Mouse (Mus musculus) lung, embryonic 14.5 days (tissue): ENCODE results near the gene Pnkp. TPM values are rescaled to one million over a fixed set of nuclear protein-coding genes. Genes with fewer than 3 reads are reported as not detected.

Experiments used
- ATAC-seq: fragments of 200-750 bp; cut with Nextera tagmentation; 2 replicates; pipeline ENCODE4 v1.8.0; 2017; ENCODE audit warnings: mild to moderate bottlenecking, moderate TSS enrichment, moderate library complexity; ENCODE audit not compliant: insufficient read depth
- DNase-seq: peaks from one replicate; pipeline ENCODE4 v3.0.0-alpha.2; 2015
- H3K27ac ChIP-seq: fragments of 300-500 bp; sonication (generic); 2 replicates; pipeline ENCODE4 v1.5.1; 2014; ENCODE audit warnings: low read depth, mild to moderate bottlenecking, moderate library complexity
- H3K27me3 ChIP-seq: fragments of 300-500 bp; sonication (generic); 2 replicates; pipeline ENCODE4 v1.6.1; 2014; ENCODE audit warnings: low read length, control low read depth; ENCODE audit not compliant: insufficient read depth
- H3K36me3 ChIP-seq: fragments of 300-500 bp; sonication (generic); 2 replicates; pipeline ENCODE4 v1.6.1; 2014; ENCODE audit warnings: control low read depth; ENCODE audit not compliant: insufficient read depth
- H3K4me1 ChIP-seq: fragments of 300-500 bp; sonication (generic); 2 replicates; pipeline ENCODE4 v1.6.1; 2014; ENCODE audit warnings: antibody characterized with exemption, control low read depth; ENCODE audit not compliant: insufficient read depth
- H3K4me2 ChIP-seq: fragments of 300-500 bp; sonication (generic); 2 replicates; pipeline ENCODE4 v1.6.1; 2014; ENCODE audit warnings: mild to moderate bottlenecking
- H3K4me3 ChIP-seq: fragments of 300-500 bp; sonication (generic); 2 replicates; pipeline ENCODE4 v1.5.1; 2014; ENCODE audit warnings: low read depth, low read length
- H3K9ac ChIP-seq: fragments of 300-500 bp; sonication (generic); 2 replicates; pipeline ENCODE4 v1.6.1; 2014
- H3K9me3 ChIP-seq: fragments of 300-500 bp; sonication (generic); 2 replicates; pipeline ENCODE4 v1.6.1; 2016; ENCODE audit warnings: low read depth, low read length, control low read depth
- CTCF ChIP-seq: IDR thresholded peaks from 2 replicates; pipeline ENCODE4 v1.5.1; 2016; ENCODE audit warnings: antibody characterized with exemption, low read depth
- WGBS: fragments of 180-500 bp; shearing (Covaris S2); extraction: QIAGEN DNeasy Blood & Tissue Kit; methylation state at CpG from one replicate; pipeline ENCODE4 v1.1.7; 2014; 5-methylcytosine and 5-hydroxymethylcytosine counted together
- polyA plus RNA-seq: library from polyadenylated mRNA; unstranded; fragments of >200 nt; fragmentation: Nextera tagmentation; extraction: Ambion mirVana; gene quantifications from 2 replicates; pipeline ENCODE4 v1.2.1, GENCODE M21; 2014

Gene Pnkp
- polyA plus RNA-seq, 1 experiment from 2014 or later: 30.7 TPM

DNA sequence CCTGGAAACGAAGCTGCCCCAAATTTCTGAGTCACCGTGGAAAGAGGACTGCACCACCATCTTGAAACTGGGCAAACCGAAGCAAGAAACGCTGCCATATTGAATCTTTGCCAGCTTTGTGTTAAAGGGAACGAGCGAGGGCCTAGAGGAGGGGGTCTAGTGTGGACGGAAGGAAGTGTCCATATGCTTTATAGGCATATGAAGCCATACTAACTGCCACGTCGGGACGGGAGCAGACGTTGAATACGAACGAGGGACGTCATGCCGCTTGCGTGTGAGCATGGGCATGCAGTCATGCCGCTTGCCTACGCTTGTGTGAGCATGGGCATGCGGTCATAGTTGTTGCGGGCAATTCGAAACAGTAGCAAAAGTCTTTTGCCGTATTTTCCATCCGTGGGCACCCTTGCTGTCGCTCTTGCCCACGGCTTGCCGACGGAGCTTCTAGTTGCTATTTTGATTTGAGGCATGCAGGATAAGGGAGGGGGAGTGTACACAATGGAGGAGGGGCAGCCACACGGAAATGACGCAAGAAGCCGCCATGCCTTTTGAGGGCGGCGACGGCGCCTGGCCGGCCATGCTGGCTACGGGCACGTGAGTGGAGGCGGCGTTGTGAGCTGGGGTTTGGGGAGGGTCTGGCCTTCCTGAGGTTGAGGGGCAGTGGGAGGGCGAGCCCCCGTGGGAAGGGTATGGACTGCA lies 7.4 kb upstream of the Pnkp start:
- DNase-seq: peak; percentile 96
- peak overlapping the region; percentile 84 for H3K9ac ChIP-seq
- no peaks in the 10 kb centered on the region for H3K27me3 ChIP-seq
- no peak for TF ChIP-seq CTCF
- H3K9me3 ChIP-seq: no peaks in the 10 kb centered on the region
- peak overlapping the region; percentile 76 for H3K4me2 ChIP-seq
- peak overlapping the region; percentile 83 for H3K4me3 ChIP-seq
- peaks cover 17% of the 10 kb centered on the region for H3K4me1 ChIP-seq
- H3K36me3 ChIP-seq: peaks cover 48% of the 10 kb centered on the region
- H3K27ac ChIP-seq: peak overlapping the region; percentile 98
- peak; percentile 60 for ATAC-seq
- under 1% methylated on average over 41 of the region's 41 CpGs for WGBS

DNA sequence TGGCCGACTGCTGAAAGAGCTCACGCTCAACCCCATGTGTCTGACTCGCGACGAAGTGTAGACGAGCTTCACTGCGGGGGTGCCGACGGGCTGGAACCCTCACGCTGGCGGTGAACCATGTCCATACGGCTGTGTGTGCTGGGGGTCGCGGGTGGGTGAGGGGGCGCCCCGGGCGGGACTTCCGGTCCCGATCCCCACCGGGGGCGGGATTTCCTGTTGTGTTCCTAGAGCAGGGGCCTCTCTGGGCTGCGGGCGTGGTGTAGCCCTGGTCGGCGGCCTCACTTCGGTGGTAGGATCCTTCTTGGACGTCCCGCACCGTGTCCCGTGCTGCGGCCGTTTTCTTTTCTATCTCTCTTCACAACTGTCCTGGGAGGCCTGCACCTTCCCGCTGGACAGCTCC lies 6.8 kb upstream of the Pnkp start:
- WGBS: under 1% methylated on average over 33 of the region's 33 CpGs
- ATAC-seq: peak; percentile 52
- H3K4me1 ChIP-seq: peaks cover 22% of the 10 kb centered on the region

DNA sequence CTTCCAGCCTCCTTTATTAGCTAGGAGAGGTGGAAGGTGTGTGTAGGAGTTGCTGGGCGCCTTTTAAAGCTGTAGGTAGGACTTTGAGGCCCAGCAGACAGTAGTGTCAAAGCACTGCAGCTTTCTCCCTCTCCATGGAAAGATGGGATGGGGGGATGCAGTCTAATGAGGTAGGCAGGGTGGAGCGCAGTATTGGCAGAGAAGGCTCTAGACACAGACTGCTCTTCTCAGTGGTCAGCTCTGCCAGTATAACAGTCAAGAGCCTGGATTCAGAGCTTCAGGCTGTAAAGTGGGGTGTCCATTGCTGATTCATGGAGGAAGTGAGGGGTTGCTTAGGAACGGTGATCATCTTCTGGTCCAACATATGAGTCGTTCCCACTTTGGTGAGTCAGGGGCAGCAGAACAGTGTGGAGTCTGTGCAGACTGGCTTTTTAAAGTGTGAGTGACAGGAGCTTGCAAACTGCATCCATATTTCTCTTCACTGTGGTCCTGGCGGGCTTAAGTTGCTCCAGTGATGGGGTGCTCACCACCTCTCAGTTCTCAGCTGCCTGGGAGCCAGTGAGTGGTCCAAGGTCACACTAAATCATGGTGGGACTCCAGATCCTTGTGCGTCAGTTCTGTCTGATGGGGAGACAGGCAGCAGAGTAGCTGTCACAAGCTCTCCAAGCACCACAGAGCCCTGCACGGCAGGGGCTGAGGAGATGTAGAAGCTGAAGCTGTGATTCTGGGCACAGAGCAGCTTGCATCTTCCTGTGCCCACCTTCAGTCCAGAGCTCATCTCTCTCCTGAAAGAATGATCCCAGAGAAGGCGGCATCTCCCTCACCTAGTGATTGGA lies 5.9 kb upstream of the Pnkp start:
- Histone ChIP-seq H3K4me2 (peak overlapping the region; percentile 76), H3K9me3 (no peaks in the 10 kb centered on the region), H3K27ac (peak overlapping the region; percentile 98; the same call in 1 of the 2 replicates), H3K4me1 (peaks cover 24% of the 10 kb centered on the region), H3K36me3 (peaks cover 33% of the 10 kb centered on the region), H3K9ac (peak overlapping the region; percentile 84), H3K27me3 (no peaks in the 10 kb centered on the region), H3K4me3 (peak overlapping the region; percentile 83)
- DNase-seq (no peak), ATAC-seq (no peak)
- WGBS: 74% methylated on average over 8 of the region's 8 CpGs
- no peak for TF ChIP-seq CTCF

More for the DNA sequence above, 6.8 kb upstream of the Pnkp start:
- Histone ChIP-seq H3K27me3 (no peaks in the 10 kb centered on the region), H3K4me2 (peak overlapping the region; percentile 76), H3K9me3 (no peaks in the 10 kb centered on the region), H3K36me3 (peaks cover 42% of the 10 kb centered on the region), H3K9ac (peak overlapping the region; percentile 84), H3K27ac (peak overlapping the region; percentile 98), H3K4me3 (peak overlapping the region; percentile 83)
- no peak for TF ChIP-seq CTCF
- peak; percentile 90 for DNase-seq

DNA sequence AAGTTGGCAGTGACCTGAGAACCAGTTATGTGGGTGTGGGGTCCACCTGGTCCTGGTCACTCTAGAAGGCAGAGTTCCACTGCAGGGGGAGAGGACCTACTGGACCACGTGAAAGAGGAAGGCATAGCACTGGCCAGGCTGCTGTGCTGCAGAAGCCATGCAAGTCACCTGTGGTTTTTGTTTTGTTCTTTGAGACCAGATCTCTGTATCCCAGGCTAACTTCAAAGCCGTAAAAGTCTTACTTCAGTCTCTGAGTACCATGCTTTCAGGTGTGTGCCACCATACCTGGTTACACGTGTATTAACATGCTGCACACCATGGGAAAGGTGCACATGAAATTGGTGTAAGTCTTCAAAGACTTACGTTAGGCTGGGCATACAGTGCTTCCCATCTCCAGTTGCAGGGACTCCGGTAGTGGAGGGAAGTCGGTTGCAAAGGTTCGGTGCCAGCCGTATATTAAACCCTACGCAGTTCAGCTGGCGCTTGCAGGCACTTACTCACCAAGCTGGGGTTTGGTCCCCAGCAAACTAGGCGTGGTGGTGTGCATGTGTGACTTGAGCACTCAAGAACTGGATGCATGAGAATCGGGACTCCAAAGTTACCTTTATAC lies 5.2 kb upstream of the Pnkp start:
- no peak for DNase-seq
- Histone ChIP-seq H3K4me3 (no peak overlapping the region), H3K27ac (no peak overlapping the region), H3K9ac (no peak overlapping the region), H3K27me3 (no peaks in the 10 kb centered on the region), H3K4me1 (peaks cover 28% of the 10 kb centered on the region), H3K36me3 (peaks cover 26% of the 10 kb centered on the region; the same call in 1 of the 2 replicates), H3K4me2 (peak overlapping the region; percentile 76; the same call in 1 of the 2 replicates), H3K9me3 (no peaks in the 10 kb centered on the region)
- ATAC-seq: no peak
- TF ChIP-seq CTCF: no peak
- 91% methylated on average over 12 of the region's 12 CpGs for WGBS

DNA sequence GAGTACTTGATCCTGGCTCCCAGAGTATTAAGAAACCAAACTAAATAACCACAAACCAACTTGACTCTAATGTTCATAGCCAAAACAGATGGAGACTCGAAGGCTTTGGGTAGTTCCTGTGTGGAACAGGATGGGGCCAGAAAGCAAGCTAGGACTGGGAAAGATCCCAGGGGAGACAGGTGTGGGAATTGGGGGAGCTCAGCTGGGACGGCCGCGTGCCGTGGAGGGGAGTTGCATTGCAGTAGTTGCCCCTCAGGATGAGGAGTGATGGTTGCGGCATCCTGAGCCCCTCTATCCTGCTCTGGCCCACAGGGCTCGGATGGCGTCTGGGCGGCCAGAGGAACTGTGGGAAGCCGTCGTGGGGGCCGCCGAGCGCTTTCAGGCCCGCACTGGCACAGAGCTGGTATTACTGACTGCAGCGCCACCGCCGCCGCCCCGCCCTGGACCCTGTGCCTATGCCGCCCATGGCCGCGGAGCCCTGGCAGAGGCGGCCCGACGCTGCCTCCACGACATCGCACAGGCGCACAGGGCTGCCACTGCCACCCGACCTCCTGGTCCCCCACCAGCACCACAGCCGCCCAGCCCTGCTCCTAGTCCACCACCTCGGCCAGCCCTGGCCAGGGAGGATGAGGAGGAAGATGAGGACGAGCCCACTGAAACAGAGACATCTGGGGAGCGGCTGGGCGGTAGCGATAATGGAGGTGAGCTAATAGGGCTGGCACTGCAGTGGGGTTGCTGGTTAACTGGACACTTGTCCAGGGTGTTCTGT lies 4.5 kb upstream of the Pnkp start:
- H3K4me1 ChIP-seq: peaks cover 28% of the 10 kb centered on the region
- no peak overlapping the region; the same call in 1 of the 2 replicates for H3K4me2 ChIP-seq
- TF ChIP-seq CTCF: no peak

DNA sequence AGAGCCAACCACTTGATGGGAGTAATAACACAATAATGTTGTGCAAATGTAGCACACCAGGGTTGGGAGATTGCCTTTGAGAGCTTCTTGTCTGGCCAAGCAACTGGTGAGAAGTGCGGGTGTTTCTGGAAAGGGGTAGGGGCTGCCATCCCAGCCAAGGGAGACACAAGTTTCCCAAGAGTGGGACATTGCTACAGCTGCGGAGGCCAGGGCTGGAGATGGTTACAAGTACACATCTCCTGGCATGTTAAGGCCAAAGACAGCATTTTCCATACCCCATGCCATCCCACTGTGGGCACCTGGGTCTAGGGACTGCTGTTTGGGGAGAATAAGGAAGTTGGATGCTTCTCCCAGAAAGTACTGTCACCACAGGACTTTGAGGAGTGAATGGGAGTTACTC lies 3.9 kb upstream of the Pnkp start:
- Histone ChIP-seq H3K9me3 (no peaks in the 10 kb centered on the region), H3K27ac (no peak overlapping the region), H3K4me1 (peaks cover 22% of the 10 kb centered on the region), H3K27me3 (no peaks in the 10 kb centered on the region), H3K9ac (no peak overlapping the region), H3K36me3 (peaks cover 24% of the 10 kb centered on the region; the same call in 1 of the 2 replicates), H3K4me2 (peak overlapping the region; percentile 92), H3K4me3 (no peak overlapping the region)
- DNase-seq (no peak), ATAC-seq (no peak)
- 98% methylated on average over 2 of the region's 2 CpGs for WGBS
- no peak for TF ChIP-seq CTCF

More for the DNA sequence above, 4.5 kb upstream of the Pnkp start:
- WGBS: 90% methylated on average over 36 of the region's 36 CpGs
- no peak overlapping the region for H3K4me3 ChIP-seq
- no peaks in the 10 kb centered on the region for H3K27me3 ChIP-seq
- peaks cover 24% of the 10 kb centered on the region; the same call in 1 of the 2 replicates for H3K36me3 ChIP-seq
- no peak overlapping the region for H3K9ac ChIP-seq
- ATAC-seq (no peak), DNase-seq (no peak)
- no peak overlapping the region for H3K27ac ChIP-seq
- no peaks in the 10 kb centered on the region for H3K9me3 ChIP-seq
